Mouse (Mus musculus) embryonic facial prominence, embryonic 12.5 days (tissue): ENCODE data around the gene Nrxn1. TPM values are rescaled to one million over a fixed set of nuclear protein-coding genes. Genes with fewer than 3 reads are reported as not detected.
A peak's percentile ranks its signal among the peaks of the same experiment; 100 is the strongest.

Experiments used
- ATAC-seq: fragments of 200-750 bp; cut with Nextera tagmentation; 2 replicates; pipeline ENCODE4 v1.8.0; 2017; ENCODE audit not compliant: insufficient number of reproducible peaks, insufficient read depth, low FRiP score, low TSS enrichment
- H3K27ac ChIP-seq: fragments of 300-500 bp; sonication (generic); 2 replicates; pipeline ENCODE4 v1.5.1; 2016; ENCODE audit warnings: mild to moderate bottlenecking
- H3K27me3 ChIP-seq: fragments of 300-500 bp; sonication (generic); 2 replicates; pipeline ENCODE4 v1.6.1; 2016; ENCODE audit warnings: mild to moderate bottlenecking, moderate library complexity
- H3K36me3 ChIP-seq: fragments of 300-500 bp; sonication (generic); 2 replicates; pipeline ENCODE4 v1.6.1; 2016; ENCODE audit warnings: mild to moderate bottlenecking
- H3K4me1 ChIP-seq: fragments of 300-500 bp; sonication (generic); 2 replicates; pipeline ENCODE4 v1.6.1; 2016
- H3K4me2 ChIP-seq: fragments of 300-500 bp; sonication (generic); replicated peaks from 2 replicates; pipeline ENCODE4 v1.6.1; 2016; ENCODE audit warnings: mild to moderate bottlenecking, moderate library complexity
- H3K4me3 ChIP-seq: fragments of 300-500 bp; sonication (generic); 2 replicates; pipeline ENCODE4 v1.5.1; 2016; ENCODE audit warnings: mild to moderate bottlenecking
- H3K9ac ChIP-seq: fragments of 300-500 bp; sonication (generic); 2 replicates; pipeline ENCODE4 v1.6.1; 2016; ENCODE audit warnings: mild to moderate bottlenecking, moderate library complexity
- H3K9me3 ChIP-seq: fragments of 300-500 bp; sonication (generic); 2 replicates; pipeline ENCODE4 v1.6.1; 2016; ENCODE audit warnings: mild to moderate bottlenecking, moderate library complexity
- WGBS: fragments of 180-500 bp; shearing (Covaris S2); methylation state at CpG from one replicate; pipeline ENCODE4 v1.1.7; 2016; 5-methylcytosine and 5-hydroxymethylcytosine counted together
- polyA plus RNA-seq: library from polyadenylated mRNA; unstranded; fragments of >200 nt; fragmentation: Nextera tagmentation; extraction: Ambion mirVana; gene quantifications from 2 replicates; pipeline ENCODE4 v1.2.1, GENCODE M21; 2016

Gene Nrxn1
- polyA plus RNA-seq, 1 experiment from 2014 or later = 11.6 TPM

DNA sequence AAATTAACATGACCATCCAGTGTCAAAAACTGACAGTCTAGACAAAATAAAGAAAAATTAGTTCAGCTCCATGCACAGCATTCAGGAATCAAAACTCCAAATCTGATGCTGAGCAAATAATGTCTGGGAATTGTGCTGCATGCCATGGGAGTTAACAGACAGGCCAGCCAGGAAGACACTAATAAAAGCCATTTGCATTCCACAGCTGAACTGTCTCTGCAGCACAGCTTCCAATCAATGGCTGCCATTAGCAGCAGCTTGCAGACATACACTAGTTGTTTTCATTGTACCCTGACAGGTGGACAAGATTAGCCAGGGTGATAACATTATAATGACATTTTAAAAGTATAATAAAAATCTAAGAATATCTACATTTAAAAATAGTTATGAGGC is 255.9 kb downstream of the Nrxn1 start:
- no peak overlapping the region for H3K4me2 ChIP-seq
- no peaks in the 10 kb centered on the region for H3K36me3 ChIP-seq
- no peaks in the 10 kb centered on the region for H3K4me1 ChIP-seq
- H3K27ac ChIP-seq = no peak overlapping the region
- no peak for ATAC-seq
- H3K9ac ChIP-seq = no peak overlapping the region
- H3K27me3 ChIP-seq = no peaks in the 10 kb centered on the region
- no peaks in the 10 kb centered on the region for H3K9me3 ChIP-seq
- H3K4me3 ChIP-seq = no peak overlapping the region

DNA sequence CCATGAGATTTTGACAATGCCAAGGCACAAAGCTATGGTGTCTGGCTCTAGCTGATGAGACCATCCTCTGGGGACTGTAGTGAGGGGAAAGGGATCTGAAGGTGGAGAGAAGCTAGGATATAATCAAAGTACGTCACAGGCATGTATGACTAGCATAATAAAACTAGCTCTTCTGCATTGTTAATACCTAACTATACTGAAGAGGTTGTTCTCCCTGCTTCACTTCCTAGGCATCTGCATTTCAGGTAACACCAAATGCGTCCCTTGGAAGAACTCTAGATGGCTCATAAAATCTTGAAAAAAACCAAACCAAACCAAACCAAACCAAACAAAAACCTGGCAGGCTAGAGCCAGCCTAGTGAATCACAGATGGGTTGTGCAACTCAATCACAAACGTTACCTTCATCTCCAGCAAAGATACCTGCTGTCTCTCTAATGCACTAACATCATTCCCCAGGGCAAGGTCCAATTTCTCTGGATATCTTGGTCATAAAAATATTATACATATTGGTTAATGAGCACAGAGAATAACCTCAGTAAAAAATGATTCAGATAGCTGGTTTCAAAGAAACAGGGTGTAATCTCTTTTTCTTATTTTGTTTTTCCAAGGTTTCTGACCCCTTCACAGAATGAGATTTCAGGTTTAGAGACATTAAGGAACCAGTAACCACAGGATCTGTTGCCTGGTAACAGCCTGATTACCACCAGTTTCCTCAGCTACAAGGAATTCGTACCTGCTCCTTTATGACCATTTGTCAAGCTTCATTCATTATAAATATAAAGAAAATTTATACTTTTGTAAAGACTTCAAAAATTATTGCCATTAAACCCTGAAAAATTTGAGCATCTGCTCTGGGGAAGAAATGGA is 256.5 kb downstream of the Nrxn1 start:
- ATAC-seq = no peak
- 60% methylated on average over 4 of the region's 4 CpGs for WGBS
- Histone ChIP-seq H3K9ac (no peak overlapping the region), H3K36me3 (no peaks in the 10 kb centered on the region), H3K27me3 (no peaks in the 10 kb centered on the region), H3K9me3 (no peaks in the 10 kb centered on the region), H3K4me2 (no peak overlapping the region), H3K27ac (no peak overlapping the region), H3K4me1 (no peaks in the 10 kb centered on the region), H3K4me3 (no peak overlapping the region)

DNA sequence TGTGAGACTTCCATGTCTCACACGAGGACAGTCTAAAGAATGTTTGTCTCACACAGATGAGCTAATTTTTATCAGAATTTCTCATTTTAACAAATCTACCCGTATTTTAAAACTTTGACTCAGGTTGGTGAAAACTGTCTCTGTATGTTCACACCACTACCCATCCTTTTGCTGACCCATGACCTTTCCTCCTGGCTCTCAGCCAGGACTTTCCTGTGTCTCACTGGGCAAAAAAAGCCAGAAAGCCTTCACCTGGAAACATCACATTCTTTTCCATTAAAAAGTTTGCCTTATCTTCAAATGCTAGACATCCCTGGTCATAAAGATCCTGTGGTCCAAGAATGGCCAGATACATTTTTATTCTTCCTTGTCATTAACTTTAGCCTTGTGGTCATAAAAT is 274.5 kb downstream of the Nrxn1 start:
- no peak overlapping the region for H3K4me3 ChIP-seq
- H3K36me3 ChIP-seq = no peaks in the 10 kb centered on the region
- H3K9me3 ChIP-seq = no peaks in the 10 kb centered on the region
- 76% methylated on average over 2 of the region's 2 CpGs for WGBS
- ATAC-seq = no peak
- H3K27me3 ChIP-seq = no peaks in the 10 kb centered on the region
- no peak overlapping the region for H3K4me2 ChIP-seq
- no peak overlapping the region for H3K9ac ChIP-seq
- no peaks in the 10 kb centered on the region for H3K4me1 ChIP-seq
- no peak overlapping the region for H3K27ac ChIP-seq

DNA sequence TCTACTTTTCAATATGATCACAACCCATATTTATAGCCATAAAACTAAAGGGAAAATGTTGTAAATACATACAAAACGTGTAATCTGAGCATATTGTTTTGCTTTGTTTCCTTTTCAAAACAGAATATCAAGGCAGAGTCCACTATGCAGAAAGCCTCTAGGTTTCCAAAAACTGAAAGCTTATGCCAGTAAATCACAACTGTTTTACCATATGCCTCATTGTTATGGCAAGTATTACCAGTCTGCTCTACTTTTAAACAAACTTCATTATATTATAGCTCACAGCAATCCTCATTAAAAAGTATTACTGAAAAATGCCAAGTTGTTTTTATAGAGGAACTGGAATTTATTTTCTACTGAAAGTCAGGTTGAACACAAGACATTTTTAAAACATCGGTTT is 275.0 kb downstream of the Nrxn1 start:
- Histone ChIP-seq H3K4me1 (no peaks in the 10 kb centered on the region), H3K9me3 (no peaks in the 10 kb centered on the region), H3K27ac (no peak overlapping the region), H3K4me3 (no peak overlapping the region), H3K9ac (no peak overlapping the region), H3K4me2 (no peak overlapping the region), H3K27me3 (no peaks in the 10 kb centered on the region), H3K36me3 (no peaks in the 10 kb centered on the region)
- ATAC-seq = no peak
- 82% methylated on average over 2 of the region's 2 CpGs for WGBS

DNA sequence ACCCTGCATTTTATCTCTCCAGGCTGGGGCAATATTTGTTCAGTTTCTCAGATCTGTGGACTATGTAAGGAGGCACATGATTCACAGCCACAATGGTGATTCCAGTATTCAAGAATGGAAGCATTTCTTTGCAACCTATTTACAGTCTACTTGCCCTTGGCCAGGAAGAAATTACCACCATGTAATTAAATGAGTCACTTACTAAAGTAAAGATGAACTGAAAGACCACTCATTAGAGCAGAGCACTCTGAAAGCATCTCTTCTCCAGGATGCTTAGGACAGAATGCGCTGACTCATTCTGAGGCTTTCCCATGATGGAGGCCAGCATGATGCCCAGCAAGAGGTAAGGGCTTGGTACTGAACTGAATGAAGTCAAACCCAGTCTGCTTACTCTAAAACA is 277.6 kb downstream of the Nrxn1 start:
- Histone ChIP-seq H3K4me1 (no peaks in the 10 kb centered on the region), H3K4me3 (no peak overlapping the region), H3K36me3 (no peaks in the 10 kb centered on the region), H3K4me2 (no peak overlapping the region), H3K27ac (no peak overlapping the region), H3K9ac (no peak overlapping the region), H3K27me3 (no peaks in the 10 kb centered on the region), H3K9me3 (no peaks in the 10 kb centered on the region)
- 95% methylated on average over 1 of the region's 1 CpGs for WGBS
- no peak for ATAC-seq

DNA sequence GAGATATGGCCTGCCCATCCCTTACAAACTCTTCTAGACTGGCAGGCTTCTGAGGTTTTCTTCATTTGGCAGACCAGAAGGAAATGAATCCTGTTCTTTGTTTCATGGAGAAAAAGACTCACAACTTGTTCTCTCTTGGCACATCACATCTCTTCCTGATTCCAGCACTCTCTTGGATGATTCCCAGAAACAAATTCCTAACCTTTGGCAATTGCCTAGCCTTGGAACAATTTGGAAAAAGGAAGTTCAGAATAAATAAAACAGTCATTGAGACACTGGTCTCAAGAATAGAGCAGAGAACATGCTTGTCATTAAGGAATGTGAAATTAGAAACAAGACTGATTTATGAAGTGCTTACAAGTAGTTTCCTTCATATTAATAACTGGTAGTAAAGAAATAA is 279.1 kb downstream of the Nrxn1 start:
- ATAC-seq = no peak
- Histone ChIP-seq H3K27me3 (no peaks in the 10 kb centered on the region), H3K9me3 (no peaks in the 10 kb centered on the region), H3K4me3 (no peak overlapping the region), H3K4me2 (no peak overlapping the region), H3K36me3 (no peaks in the 10 kb centered on the region), H3K4me1 (no peaks in the 10 kb centered on the region), H3K27ac (no peak overlapping the region), H3K9ac (no peak overlapping the region)

DNA sequence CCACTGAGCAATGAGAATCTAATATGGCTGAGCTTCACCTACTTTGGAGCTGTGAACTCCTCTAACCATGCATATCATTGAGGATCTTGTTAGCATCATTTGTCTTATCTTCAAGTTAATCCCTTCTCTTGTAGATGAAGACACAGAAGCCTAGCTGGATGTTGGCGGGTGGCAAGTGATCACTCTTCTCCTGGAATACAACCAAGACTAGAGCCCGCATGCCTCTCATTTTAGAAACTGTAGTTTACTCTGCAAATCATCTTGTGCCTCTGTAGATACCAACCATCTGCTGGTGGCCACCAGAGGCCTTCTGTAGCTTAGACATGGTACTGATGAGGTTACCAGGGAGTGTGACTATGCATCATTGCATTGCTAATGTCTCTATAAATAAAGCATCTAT is 280.4 kb downstream of the Nrxn1 start:
- H3K9ac ChIP-seq = no peak overlapping the region
- no peak overlapping the region for H3K27ac ChIP-seq
- no peaks in the 10 kb centered on the region for H3K36me3 ChIP-seq
- no peaks in the 10 kb centered on the region for H3K9me3 ChIP-seq
- no peaks in the 10 kb centered on the region for H3K27me3 ChIP-seq
- H3K4me3 ChIP-seq = no peak overlapping the region
- no peaks in the 10 kb centered on the region for H3K4me1 ChIP-seq
- no peak for ATAC-seq
- 90% methylated on average over 2 of the region's 2 CpGs for WGBS
- no peak overlapping the region for H3K4me2 ChIP-seq

DNA sequence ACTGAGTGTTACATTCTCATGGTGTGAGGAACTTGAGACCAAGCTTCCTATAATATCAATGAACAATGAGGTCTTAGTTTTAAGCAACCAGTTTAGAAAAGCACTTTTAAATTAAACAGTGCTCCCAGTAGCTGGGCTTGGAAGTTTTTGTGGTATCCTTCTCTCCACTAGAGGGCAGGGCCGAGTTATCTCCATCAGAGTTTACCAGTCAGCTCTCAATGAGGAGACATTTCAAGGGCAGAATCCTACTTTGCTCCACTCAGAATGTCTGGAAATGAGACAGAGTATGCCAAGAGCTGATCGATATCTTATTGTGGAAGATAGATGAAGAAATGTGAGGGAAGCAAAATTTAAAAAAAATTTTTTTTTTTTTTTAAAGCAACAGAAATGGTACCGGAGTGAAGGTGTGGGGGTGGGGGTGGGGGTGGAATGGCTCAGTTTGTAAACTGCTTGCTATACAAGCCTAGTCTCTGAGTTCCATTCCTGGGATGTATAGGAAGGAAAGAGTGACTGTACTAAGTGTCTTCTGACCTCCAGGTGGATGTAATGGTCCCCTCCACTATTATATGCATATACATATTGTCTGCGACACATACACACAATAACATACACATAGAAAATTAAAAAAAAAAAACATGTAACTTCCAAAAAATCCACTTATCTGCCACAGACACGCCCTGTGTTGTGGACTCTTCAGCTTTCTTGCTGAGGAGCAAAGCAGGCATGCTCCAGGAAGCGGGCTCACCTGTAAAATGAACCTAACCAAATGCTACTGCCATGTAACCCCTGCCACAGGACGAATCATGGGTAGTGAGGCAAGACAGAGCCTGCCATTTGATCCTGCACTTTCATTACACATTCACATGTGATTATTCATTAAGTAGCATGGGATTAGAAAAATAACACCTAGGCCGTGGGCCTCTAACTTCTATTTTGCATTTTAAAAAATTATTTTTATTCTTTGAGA is 283.4 kb downstream of the Nrxn1 start:
- Histone ChIP-seq H3K9ac (no peak overlapping the region), H3K27ac (no peak overlapping the region), H3K4me1 (no peaks in the 10 kb centered on the region), H3K27me3 (no peaks in the 10 kb centered on the region), H3K4me2 (no peak overlapping the region), H3K36me3 (no peaks in the 10 kb centered on the region), H3K4me3 (no peak overlapping the region), H3K9me3 (no peaks in the 10 kb centered on the region)
- WGBS = 64% methylated on average over 8 of the region's 8 CpGs
- peak; percentile 60; the same call in 1 of the 2 replicates for ATAC-seq

DNA sequence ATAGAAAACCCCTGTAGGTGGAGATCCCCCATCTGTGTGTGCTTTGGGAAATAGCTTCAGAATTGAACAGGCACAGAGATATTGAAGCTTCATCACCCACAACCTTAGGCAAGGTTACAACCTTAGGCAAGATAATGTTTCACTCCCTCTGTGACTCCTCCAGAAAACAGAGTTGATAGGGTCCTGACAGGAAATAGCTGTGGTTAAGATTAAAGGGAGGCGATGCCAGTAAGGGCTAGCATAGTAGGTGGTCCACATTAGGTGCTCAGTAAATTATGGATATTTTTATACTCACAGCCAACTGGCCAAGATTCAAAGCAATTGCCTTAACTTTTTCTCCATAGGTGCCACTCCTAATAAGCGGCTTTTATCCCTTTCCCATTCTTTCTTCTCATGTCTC is 284.6 kb downstream of the Nrxn1 start:
- no peaks in the 10 kb centered on the region for H3K4me1 ChIP-seq
- H3K9ac ChIP-seq = no peak overlapping the region
- no peaks in the 10 kb centered on the region for H3K9me3 ChIP-seq
- H3K4me2 ChIP-seq = no peak overlapping the region
- ATAC-seq = no peak
- H3K36me3 ChIP-seq = no peaks in the 10 kb centered on the region
- H3K27ac ChIP-seq = no peak overlapping the region
- no peak overlapping the region for H3K4me3 ChIP-seq
- H3K27me3 ChIP-seq = no peaks in the 10 kb centered on the region
- 58% methylated on average over 2 of the region's 2 CpGs for WGBS

DNA sequence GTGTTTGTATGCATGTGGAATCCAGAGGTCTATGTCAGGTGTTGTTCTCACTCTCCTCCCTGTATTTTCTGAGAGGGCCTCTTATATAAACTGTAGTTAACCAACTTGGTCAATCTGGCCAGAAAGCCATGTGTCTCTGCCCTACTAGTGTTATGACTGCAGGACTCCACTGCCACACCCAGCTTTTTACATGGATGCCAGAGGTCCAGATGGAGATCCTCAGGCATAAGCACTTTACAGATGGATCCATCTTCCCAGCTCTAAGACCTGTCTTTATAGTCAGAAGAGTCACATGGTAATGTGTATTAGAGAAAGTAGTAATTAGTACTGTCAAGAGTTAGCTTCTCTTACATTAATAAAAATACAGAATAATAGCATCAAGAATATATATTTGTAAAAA is 285.7 kb downstream of the Nrxn1 start:
- Histone ChIP-seq H3K36me3 (no peaks in the 10 kb centered on the region), H3K9me3 (no peaks in the 10 kb centered on the region), H3K27ac (no peak overlapping the region), H3K4me3 (no peak overlapping the region), H3K4me1 (no peaks in the 10 kb centered on the region), H3K9ac (no peak overlapping the region), H3K27me3 (no peaks in the 10 kb centered on the region), H3K4me2 (no peak overlapping the region)
- ATAC-seq = no peak

DNA sequence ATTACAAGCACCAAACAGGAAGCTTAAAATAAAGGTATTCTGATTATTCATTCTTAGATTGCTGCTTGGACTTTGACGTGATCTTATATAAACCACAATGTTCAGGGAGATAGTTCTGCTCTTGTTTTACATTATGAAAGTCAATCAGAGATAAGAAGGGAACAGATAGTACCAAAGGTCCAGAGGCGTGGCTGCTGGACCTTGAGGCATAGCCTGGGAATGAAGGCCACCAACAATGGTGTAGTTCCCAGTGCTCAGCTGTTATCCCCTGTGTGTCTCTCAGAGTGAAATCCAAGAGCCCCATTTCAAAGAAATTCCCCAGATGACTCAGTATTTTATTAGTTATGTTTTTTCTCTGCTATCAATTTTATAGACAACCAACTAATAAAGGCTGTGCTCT is 294.2 kb downstream of the Nrxn1 start:
- H3K4me1 ChIP-seq = no peaks in the 10 kb centered on the region
- no peaks in the 10 kb centered on the region for H3K9me3 ChIP-seq
- no peak overlapping the region for H3K9ac ChIP-seq
- no peak for ATAC-seq
- WGBS = 85% methylated on average over 2 of the region's 2 CpGs
- H3K4me2 ChIP-seq = no peak overlapping the region
- no peaks in the 10 kb centered on the region for H3K27me3 ChIP-seq
- H3K4me3 ChIP-seq = no peak overlapping the region
- no peak overlapping the region for H3K27ac ChIP-seq
- no peaks in the 10 kb centered on the region for H3K36me3 ChIP-seq

DNA sequence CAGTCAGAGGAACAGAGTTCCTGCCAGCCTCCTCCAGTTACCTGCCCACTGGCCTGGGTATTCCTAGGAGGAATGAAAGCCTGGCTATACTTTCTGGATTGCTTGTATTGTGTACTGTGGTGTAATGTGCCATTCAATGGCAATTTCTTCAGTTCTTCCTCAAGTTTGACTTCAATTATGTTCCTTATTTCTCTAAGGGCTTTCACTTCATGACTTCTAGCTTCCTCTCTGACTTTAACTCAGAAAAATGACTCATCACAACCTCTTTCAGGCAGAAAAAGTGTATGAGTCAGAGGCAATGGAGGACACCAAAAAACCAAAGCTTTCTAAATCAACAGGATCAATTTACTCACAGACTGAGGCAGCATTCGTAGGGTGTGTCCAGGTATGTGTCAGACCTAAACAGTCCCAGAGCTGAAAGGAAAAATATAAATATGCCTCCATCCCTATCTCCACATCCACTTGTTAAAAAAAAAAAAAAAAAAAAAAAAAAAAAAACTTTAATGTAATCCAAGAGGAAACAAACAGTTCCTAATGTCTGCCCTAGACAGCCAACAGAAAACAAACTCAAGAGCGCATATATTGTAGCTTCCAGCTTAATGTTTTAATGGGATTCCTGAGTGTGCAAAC is 295.1 kb downstream of the Nrxn1 start:
- Histone ChIP-seq H3K9ac (no peak overlapping the region), H3K4me2 (no peak overlapping the region), H3K27me3 (no peaks in the 10 kb centered on the region), H3K36me3 (no peaks in the 10 kb centered on the region), H3K9me3 (no peaks in the 10 kb centered on the region), H3K27ac (no peak overlapping the region), H3K4me3 (no peak overlapping the region), H3K4me1 (no peaks in the 10 kb centered on the region)
- no peak for ATAC-seq
- 85% methylated on average over 2 of the region's 2 CpGs for WGBS
